Mouse (Mus musculus): ENCODE measurements around the gene Tmbim6. TPM values are rescaled to one million over a fixed set of nuclear protein-coding genes. Genes with fewer than 3 reads are reported as not detected.
A peak's percentile ranks its signal among the peaks of the same experiment; 100 is the strongest.

The Tmbim6 gene
- polyA plus RNA-seq, 1 experiment from 2014 or later: 225 TPM

DNA sequence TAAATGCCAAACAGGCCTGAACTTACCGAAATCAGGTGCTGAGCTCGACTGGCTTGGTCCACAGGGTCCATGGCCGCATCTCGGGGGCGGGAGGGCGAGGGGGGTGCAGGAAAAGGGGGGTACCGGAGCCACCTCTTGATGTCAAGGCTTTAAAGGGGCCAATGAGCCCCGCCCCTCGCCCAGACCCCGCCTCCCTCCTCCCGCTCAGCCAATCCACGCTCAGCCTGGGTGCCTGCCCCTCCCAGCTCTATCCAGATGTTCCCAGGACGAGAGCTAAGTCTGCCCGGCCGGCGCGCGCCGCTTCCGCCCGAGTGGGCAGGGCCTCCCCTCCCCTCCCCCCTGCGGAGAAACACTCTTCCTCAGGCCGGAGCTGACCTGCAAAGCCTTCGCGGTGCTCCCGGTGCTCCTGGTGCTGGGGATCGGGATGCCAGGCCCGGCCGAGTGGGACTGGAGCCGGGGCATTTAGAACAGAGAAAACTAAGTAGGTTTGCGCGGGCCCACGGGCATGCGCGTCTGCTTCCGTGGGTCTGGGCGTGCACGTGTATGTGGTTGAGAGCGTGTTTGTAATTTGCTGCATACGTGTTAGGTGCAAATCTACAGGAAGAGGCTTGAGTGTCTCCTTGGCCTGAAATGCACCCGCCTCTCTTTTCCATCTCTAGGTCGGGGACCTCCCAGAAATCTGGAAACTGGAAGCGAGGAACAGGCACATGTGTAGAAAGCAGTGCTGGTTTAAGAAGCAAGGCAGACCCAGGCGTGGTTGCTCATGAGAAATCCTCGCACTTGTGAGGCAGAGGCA, 65.1 kb downstream of the Tmbim6 start, which contains the start of gene Nckap5l:
Nckap5l (minus strand) TSS at position 143 of the 796 bp plus-strand sequence.
- peak; percentile 93 for ATAC-seq (replicated peaks; ENCODE audit: insufficient number of reproducible peaks, low FRiP score, low TSS enrichment, low read depth)
- Histone ChIP-seq H3K4me3 (ENCODE audit: low read depth, low read length) (peak within 1 kb of the TSS; percentile 92), H3K9me3 (replicated peaks; ENCODE audit: control insufficient read depth, low read length) (no peaks in the 10 kb centered on the region), H3K27me3 (ENCODE audit: control insufficient read depth, insufficient read depth, low read length) (no peaks in the 10 kb centered on the region), H3K36me3 (replicated peaks; ENCODE audit: control insufficient read depth, insufficient read depth, low read depth, low read length) (no peaks in the 10 kb centered on the region), H3K4me1 (ENCODE audit: control insufficient read depth, insufficient read depth, low read length) (no peaks in the 10 kb centered on the region; the same call in 1 of the 2 replicates), H3K27ac (replicated peaks; ENCODE audit: low read depth, low read length) (peak within 1 kb of the TSS; percentile 89), H3K9ac (replicated peaks; ENCODE audit: low read length) (peak within 1 kb of the TSS; percentile 78), H3K4me2 (ENCODE audit: low read depth, low read length) (peak within 1 kb of the TSS; percentile 79)
- 1% methylated on average over 44 of the region's 45 CpGs for WGBS
- peak; percentile 96 for DNase-seq (ENCODE audit: low spot score)

Other genes with a start within 250 kb of the Tmbim6 start
- 0.18 and 0.25 TPM in 2 replicates for gene Kcnh3, start 168.0 kb upstream of the Tmbim6 start, polyA plus RNA-seq (2014; fragmentation: Nextera tagmentation; extraction: Ambion mirVana)
- gene Mcrs1, start 140.9 kb upstream of the Tmbim6 start, polyA plus RNA-seq (2014; fragmentation: Nextera tagmentation; extraction: Ambion mirVana): 161 and 172 TPM in 2 replicates
- gene Prpf40b, start 97.8 kb upstream of the Tmbim6 start, polyA plus RNA-seq (2014; fragmentation: Nextera tagmentation; extraction: Ambion mirVana): 42.0 and 44.1 TPM in 2 replicates
- gene Fam186b, start 97.0 kb upstream of the Tmbim6 start, polyA plus RNA-seq (2014; fragmentation: Nextera tagmentation; extraction: Ambion mirVana): 0.08 and 0.10 TPM in 2 replicates
- 17.1 and 17.6 TPM in 2 replicates for gene Fmnl3, start 22.4 kb upstream of the Tmbim6 start, polyA plus RNA-seq (2014; fragmentation: Nextera tagmentation; extraction: Ambion mirVana)
- gene Nckap5l, start 64.9 kb downstream of the Tmbim6 start, polyA plus RNA-seq (2014; fragmentation: Nextera tagmentation; extraction: Ambion mirVana): 9.0 and 9.7 TPM in 2 replicates
- 15.1 and 16.7 TPM in 2 replicates for gene Bcdin3d, start 81.8 kb downstream of the Tmbim6 start, polyA plus RNA-seq (2014; fragmentation: Nextera tagmentation; extraction: Ambion mirVana)
- 0.24 and 0.66 TPM in 2 replicates for gene Faim2, start 135.3 kb downstream of the Tmbim6 start, polyA plus RNA-seq (2014; fragmentation: Nextera tagmentation; extraction: Ambion mirVana)
- gene Aqp2, start 186.2 kb downstream of the Tmbim6 start, polyA plus RNA-seq (2014; fragmentation: Nextera tagmentation; extraction: Ambion mirVana): not detected in 2 replicates
- gene Aqp5, start 197.9 kb downstream of the Tmbim6 start, polyA plus RNA-seq (2014; fragmentation: Nextera tagmentation; extraction: Ambion mirVana): not detected in 2 replicates
- gene Aqp6, start 208.5 kb downstream of the Tmbim6 start, polyA plus RNA-seq (2014; fragmentation: Nextera tagmentation; extraction: Ambion mirVana): 0.26 TPM in 1 of 2 replicates, not detected in the other

Measured in embryonic facial prominence, embryonic 11.5 days (tissue).